Mouse (Mus musculus) olfactory bulb, adult 2 months (tissue): ENCODE measurements at regions not wholly inside any gene's neighbourhood (a gene's known extent, or its start where the extent isn't known, plus 50 kb on each side); places are given as distances from the start of the nearest gene placed in this dataset.

ENCODE experiments used
- H3K27ac ChIP-seq: fragments of 200-500 bp; 2 replicates; pipeline ENCODE4 v1.5.1; 2012; ENCODE audit warnings: low read depth, low read length; ENCODE audit not compliant: insufficient read depth
- H3K4me1 ChIP-seq: fragments of 200-500 bp; 2 replicates; pipeline ENCODE4 v1.6.1; 2012; ENCODE audit warnings: low read length; ENCODE audit not compliant: control insufficient read depth, insufficient read depth
- H3K4me3 ChIP-seq: fragments of 200-500 bp; 2 replicates; pipeline ENCODE4 v1.5.1; 2012; ENCODE audit warnings: mild to moderate bottlenecking, low read depth, low read length, moderate library complexity; ENCODE audit not compliant: insufficient read depth
- CTCF ChIP-seq: fragments of 200-500 bp; IDR thresholded peaks from 2 replicates; pipeline ENCODE4 v1.5.1; 2012; ENCODE audit warnings: low read depth, mild to moderate bottlenecking, low read length, moderate library complexity; ENCODE audit not compliant: insufficient read depth
- POLR2A ChIP-seq: fragments of 200-500 bp; IDR thresholded peaks from 2 replicates; pipeline ENCODE4 v1.6.1; 2012; ENCODE audit warnings: mild to moderate bottlenecking, low read depth, low read length, moderate library complexity; ENCODE audit not compliant: insufficient read depth
- WGBS: fragments of 180-500 bp; shearing (Covaris S2); methylation state at CpG from one replicate; pipeline ENCODE4 v1.1.7; 2018; 5-methylcytosine and 5-hydroxymethylcytosine counted together

DNA sequence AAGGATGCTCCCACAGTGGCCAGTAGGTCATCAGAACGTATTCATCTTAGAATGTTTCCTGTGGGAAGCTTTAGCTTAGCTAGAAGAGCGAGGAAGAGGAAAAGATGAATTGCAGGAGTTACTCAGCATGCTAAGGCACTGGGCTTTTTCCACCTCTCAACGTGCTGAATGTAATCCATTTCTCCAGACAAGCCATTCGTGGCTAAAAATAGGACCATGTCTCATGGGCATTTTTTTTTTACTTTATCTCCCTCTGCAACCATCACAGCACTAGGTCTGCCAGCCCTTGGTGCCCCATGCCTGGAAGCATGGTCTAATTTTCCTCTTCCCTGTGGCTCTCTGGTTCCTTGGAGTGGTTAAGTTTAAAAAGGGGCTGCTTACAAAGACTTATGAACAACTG, 235.3 kb upstream of the Zfp637 start:
- H3K4me3 ChIP-seq = no peak overlapping the region
- no peak overlapping the region for H3K27ac ChIP-seq
- TF ChIP-seq POLR2A = no peak
- no peak for TF ChIP-seq CTCF
- no peaks in the 10 kb centered on the region for H3K4me1 ChIP-seq
- WGBS = 70% methylated on average over 4 of the region's 4 CpGs

DNA sequence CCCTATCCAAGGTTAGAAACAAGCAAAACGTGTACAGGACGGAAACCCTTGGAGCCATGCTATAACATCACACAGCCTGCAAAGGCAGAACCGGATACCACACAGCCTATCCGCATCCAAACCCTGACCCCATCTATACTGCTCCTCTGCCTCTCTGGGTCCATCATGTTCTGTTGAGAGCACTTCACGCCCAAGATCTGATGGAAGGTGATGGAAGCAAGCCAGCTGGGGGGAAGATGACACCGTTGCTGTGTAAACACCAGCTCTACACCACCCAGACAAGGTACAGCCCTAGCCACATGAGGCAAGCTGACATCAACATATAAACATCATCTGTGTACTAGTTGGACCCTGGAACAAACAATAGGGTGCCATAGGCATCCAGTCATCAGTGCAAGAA, 234.8 kb upstream of the Zfp637 start:
- no peaks in the 10 kb centered on the region for H3K4me1 ChIP-seq
- H3K27ac ChIP-seq = no peak overlapping the region
- H3K4me3 ChIP-seq = no peak overlapping the region
- WGBS = 89% methylated on average over 6 of the region's 6 CpGs
- TF ChIP-seq POLR2A = no peak
- TF ChIP-seq CTCF = no peak

DNA sequence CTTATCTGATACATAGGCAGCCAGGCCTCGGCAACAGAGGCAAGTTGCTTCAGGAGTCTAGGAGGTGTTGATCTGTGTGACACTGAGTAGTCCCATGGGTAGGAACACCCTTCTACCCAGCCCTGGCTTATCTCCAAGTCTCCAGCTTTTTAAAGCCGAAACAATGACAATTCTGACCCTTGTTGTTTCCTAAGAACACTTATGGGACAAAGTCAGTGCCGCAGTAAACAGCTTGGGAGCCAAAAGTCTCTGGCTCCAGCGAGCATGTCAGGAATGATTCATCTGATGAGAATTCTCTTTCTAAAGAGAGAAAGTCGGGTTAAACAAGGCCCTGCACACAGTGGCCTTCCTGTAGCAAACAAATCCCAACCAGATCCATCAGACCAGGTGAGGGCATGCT, 234.0 kb upstream of the Zfp637 start:
- WGBS = 68% methylated on average over 5 of the region's 5 CpGs
- H3K27ac ChIP-seq = no peak overlapping the region
- TF ChIP-seq POLR2A (no peak), CTCF (no peak)

DNA sequence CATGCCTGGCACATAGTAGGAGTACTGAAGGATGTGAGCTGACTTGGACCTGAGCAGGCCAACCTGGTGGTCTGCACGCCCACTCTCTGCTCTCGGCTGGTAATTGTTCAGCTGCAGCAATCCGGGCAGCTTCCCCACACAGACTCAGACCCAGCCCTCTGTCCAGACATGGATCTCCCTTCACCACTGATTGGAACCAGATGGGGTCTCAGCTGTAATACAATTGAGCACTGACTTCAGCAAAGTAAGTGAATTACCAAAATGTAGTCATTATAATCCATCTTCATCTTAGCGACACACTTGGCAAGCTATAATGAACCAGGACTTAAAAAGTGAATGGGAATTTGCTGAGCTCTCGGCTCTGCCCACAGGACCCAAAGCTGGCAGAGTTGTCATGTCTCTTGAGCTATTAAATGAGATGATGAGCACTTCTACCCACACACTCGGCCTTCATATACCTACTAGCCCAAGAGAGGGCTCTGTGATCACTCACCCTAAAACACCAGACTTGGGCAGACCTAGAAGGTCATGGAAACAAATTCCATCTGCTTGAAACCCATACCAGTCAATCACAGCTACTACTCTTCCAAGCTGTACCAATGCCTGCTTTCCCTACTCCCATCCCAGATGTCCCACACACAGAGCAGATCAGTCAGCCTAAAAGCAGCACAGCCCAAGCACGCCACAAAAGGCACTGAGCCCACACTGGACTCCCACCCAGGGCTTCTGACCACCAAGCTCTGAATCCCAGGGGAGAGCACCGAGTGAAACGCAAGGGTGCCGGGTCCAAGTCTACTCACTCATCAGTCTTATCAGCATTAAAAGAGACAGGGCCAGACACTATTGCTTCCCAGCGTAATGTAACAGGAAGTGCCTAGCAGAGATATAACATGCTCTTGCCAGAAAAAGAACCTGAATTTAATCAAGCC, 231.2 kb upstream of the Zfp637 start:
- 88% methylated on average over 11 of the region's 11 CpGs for WGBS
- no peaks in the 10 kb centered on the region for H3K4me1 ChIP-seq
- TF ChIP-seq CTCF (no peak), POLR2A (no peak)
- H3K27ac ChIP-seq = no peak overlapping the region
- no peak overlapping the region for H3K4me3 ChIP-seq

More for the DNA sequence above, 234.0 kb upstream of the Zfp637 start:
- Histone ChIP-seq H3K4me3 (no peak overlapping the region), H3K4me1 (no peaks in the 10 kb centered on the region)

DNA sequence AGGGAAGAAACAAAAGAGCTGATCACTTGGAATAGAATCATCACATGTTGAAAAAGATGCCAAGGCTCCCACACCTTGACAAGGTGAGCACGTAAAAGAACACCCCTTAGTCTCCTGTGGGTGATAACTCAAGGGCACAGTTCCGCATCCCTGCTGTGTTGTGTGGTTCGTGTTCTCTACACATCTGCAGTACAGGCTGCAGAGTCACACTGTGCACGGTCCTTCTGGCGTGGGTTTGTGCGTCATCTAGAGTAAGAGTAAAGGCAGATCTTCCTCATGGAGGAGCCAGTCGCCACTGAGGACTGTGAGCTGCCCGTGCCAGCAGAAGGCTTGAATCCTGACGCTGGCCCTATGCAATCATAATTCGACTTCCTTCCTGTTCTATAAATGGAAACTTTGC, 229.7 kb upstream of the Zfp637 start:
- Histone ChIP-seq H3K4me3 (no peak overlapping the region), H3K27ac (no peak overlapping the region), H3K4me1 (no peaks in the 10 kb centered on the region)
- WGBS = 90% methylated on average over 10 of the region's 10 CpGs
- TF ChIP-seq POLR2A (no peak), CTCF (no peak)

DNA sequence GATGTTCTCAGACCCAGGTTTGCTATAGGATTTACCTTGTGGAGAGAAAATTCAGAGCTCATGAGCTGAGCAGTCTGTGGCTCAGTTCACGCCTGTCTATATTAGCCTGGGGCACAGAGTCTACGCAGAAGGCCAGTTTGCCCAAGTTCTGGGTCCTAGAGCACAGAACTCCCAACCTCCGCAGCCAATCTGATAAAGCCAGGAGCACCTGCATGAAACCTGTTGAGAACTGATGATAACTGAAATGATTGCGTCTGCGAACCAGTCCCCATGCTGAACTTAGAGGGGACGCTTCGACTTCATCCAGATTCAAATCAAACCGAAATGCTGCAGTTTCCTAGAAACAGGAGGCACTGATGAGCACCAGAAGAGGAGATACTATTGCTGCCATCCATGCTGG, 229.0 kb upstream of the Zfp637 start:
- no peak overlapping the region for H3K27ac ChIP-seq
- 95% methylated on average over 8 of the region's 8 CpGs for WGBS

DNA sequence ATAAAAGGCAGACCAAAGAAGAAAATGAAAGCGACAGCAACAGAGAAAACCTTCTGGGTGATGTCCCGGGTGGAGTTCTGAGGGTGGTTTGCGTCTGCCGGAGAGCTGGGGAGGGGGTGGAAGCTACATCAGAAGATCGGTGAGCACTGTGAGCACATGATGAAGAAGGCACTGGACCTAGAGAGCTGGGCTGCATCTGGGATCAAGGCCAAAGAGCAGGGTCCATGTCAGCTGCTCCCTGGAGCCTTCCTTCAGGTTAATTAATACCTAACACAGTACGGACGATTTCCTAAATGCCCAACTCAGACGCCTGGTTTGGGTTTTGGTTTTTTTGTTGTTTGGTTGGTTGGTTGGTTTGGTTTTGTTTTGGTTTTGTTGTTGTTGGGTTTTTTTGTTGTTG, 228.6 kb upstream of the Zfp637 start:
- Histone ChIP-seq H3K4me3 (no peak overlapping the region), H3K4me1 (no peaks in the 10 kb centered on the region), H3K27ac (no peak overlapping the region)
- WGBS = 82% methylated on average over 8 of the region's 8 CpGs
- no peak for TF ChIP-seq CTCF
- TF ChIP-seq POLR2A = no peak

More for the DNA sequence above, 229.0 kb upstream of the Zfp637 start:
- TF ChIP-seq POLR2A (no peak), CTCF (no peak)
- H3K4me1 ChIP-seq = no peaks in the 10 kb centered on the region
- H3K4me3 ChIP-seq = no peak overlapping the region

DNA sequence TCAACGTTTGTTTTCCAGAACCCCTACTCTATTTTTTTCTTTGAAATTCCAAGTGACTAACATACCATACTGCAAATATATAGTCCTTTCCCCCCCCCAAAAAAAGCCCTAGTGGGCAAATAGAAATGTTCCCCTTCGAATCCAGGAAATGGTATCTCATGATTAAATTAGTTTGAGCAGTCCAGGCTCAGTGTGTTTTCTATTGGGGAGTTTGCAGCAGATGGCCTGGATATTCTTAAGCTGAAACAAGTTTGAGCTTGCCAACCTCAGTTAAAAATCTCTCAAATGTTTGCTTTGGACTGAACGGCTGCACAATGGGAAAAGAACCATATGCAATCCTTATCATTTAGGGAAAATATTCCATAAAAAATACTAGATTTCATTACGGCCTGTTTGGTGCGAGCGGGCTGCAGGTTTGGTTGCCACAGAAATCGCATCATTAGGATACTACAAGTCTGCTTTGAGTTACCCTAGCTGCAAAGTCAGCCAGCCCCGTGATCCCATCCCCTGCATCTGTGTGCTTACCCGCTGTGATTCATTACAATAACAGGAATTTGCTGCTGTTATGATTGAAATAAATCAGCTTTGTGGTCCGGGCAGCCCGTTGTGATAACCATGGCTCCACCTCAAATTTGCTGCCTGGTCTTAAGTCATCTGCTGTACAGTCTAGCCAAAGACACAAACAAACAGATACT, 227.2 kb upstream of the Zfp637 start:
- Histone ChIP-seq H3K4me3 (no peak overlapping the region), H3K27ac (no peak overlapping the region), H3K4me1 (no peaks in the 10 kb centered on the region)
- TF ChIP-seq POLR2A (no peak), CTCF (no peak)
- WGBS = 74% methylated on average over 11 of the region's 11 CpGs

DNA sequence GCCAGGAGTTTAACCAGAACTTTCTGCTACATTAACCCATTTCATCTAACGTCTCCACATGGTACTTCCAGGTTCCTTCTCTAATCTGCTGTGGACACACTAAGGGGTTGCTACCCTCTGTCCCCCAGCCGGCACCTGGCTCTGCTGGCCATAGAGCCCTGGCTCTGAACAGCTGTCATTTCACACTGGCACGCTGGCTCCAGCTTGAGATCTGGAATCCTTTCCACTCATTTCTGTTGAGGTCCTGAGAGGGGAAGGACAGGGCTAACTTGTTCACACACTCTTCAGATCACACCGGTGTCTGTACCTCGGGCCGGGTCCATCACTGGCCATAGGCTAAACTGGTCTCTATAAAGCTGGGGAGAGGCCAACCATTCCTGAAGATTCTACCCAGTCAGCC, 226.6 kb upstream of the Zfp637 start:
- TF ChIP-seq CTCF = no peak
- TF ChIP-seq POLR2A = no peak
- no peak overlapping the region for H3K27ac ChIP-seq
- WGBS = 87% methylated on average over 6 of the region's 6 CpGs
- H3K4me3 ChIP-seq = no peak overlapping the region
- H3K4me1 ChIP-seq = no peaks in the 10 kb centered on the region
